Mouse (Mus musculus) cerebellum, adult 2 months (tissue): Measurements from ENCODE around the gene Lhfpl4.

Source experiments
- CTCF ChIP-seq: fragments of 200-500 bp; IDR thresholded peaks from 2 replicates; pipeline ENCODE4 v1.5.1; 2011; ENCODE audit warnings: low read depth, mild to moderate bottlenecking, control low read depth, low read length, moderate library complexity, borderline replicate concordance; ENCODE audit not compliant: insufficient read depth
- POLR2A ChIP-seq: fragments of 200-500 bp; IDR thresholded peaks from 2 replicates; pipeline ENCODE4 v1.6.1; 2011; ENCODE audit warnings: low read length, control low read depth, borderline replicate concordance; ENCODE audit not compliant: insufficient read depth

DNA sequence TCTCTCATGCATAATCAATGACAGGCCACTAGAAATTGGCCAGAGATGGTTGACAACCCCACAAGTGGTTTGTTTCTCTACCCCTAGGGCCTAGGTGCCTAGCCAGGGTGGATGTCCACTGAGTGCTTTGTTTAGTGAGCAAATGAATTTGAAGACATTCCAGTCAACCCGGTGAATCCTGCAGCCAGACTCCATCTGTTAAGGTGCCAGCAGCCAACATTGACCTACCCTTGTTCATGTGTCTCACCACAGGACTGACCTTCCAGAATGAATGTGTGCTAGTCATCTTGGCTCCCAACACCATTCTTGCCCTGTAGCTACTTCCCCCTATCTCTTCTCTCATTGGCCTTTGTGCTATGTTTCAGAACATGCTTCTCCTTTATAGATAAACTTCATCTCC is 33.2 kb downstream of the Lhfpl4 start:
- TF ChIP-seq CTCF (no peak), POLR2A (no peak)
